Mouse (Mus musculus): Measurements from ENCODE around the gene Padi4.

Padi4 gene

DNA sequence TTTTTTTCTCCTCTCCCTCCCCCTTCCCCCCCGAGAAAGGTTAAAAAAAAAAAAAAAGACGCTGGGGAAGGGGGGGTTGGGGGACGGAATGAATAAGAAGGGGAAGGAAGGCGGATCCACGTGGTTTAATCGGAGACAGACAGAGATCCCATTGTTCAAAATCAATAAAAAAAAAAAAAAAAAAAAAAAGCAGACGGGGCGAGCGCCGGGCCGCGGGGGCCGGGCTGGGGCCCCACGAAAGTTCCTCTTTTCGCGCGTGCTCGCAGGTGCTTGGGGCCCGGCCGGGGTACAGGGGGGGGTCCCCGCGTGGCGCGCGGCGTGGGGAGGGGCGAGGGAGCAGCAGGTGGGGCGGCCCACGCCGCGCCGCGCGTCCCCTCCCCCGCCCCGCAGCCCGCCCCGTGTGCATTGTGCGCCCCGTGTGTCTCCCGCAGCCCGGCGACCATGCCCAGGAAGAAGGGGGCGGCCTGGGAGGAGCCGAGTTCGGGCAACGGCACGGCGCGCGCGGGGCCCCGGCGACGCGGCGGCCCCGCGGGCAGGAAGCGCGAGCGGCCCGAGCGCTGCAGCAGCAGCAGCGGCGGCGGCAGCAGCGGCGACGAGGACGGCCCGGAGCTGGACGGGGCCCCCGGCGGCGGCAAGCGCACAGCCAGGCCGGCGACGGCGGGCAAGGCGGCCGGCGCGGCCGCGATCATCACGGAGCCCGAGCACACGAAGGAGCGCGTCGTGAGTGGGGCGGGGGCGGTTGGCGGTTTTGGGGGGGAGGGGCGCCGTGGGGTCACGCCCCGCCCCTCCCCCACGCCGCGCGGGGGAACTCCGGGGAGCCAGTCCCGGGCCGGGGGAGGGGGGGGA, 72.1 kb downstream of the Padi4 start:
- no peak for DNase-seq (ENCODE audit: low spot score)

DNA sequence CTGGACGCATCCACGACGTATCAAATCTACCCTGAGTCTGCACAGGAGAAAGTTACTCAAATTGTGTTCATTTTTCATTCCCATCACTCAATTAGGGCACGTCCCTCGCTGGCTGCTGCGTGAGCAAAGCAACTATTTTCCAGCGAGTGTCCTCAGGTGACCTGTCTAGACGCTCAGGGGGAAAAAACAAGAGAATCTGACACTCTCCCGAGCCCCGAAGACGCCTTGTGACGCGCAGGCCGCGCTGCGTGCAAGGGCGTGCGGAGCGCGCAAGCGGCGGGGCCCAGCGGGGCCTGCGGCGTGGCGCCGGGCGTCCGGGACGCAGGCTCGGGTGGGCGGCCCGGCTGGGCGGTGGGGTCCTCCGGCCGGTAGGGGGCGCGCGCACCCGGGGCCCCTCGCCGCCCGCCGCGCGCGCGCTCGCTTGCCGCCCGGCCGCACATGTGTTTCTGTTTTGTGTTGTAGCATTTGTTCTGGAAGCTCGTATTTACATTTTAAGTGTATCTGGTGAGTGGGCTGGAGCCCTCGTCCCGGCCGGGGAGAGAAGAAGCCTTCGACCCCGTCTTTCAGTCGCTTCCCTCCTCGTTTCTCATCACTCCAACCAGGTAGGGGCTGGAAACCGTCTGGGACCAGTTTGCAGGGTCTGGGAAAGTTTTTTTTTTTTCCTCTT, 72.9 kb downstream of the Padi4 start:
- DNase-seq (ENCODE audit: low spot score) = peak; percentile 68

GRCm38 (mm10) chr4:140700269-140701018, 73.6 kb downstream of the Padi4 start, which contains the start of gene Rcc2:
Rcc2 (plus strand) TSS chr4:140700541.
- no peak for DNase-seq (ENCODE audit: low spot score)

- DNase-seq (ENCODE audit: low spot score) = peak; percentile 89
These were observed 74.5 kb downstream of the Padi4 start for GRCm38 (mm10) chr4:140699441-140700127.

All from lung, postnatal 25 days (tissue).